Mouse (Mus musculus): Measurements from ENCODE around the gene Msx1.

DNA sequence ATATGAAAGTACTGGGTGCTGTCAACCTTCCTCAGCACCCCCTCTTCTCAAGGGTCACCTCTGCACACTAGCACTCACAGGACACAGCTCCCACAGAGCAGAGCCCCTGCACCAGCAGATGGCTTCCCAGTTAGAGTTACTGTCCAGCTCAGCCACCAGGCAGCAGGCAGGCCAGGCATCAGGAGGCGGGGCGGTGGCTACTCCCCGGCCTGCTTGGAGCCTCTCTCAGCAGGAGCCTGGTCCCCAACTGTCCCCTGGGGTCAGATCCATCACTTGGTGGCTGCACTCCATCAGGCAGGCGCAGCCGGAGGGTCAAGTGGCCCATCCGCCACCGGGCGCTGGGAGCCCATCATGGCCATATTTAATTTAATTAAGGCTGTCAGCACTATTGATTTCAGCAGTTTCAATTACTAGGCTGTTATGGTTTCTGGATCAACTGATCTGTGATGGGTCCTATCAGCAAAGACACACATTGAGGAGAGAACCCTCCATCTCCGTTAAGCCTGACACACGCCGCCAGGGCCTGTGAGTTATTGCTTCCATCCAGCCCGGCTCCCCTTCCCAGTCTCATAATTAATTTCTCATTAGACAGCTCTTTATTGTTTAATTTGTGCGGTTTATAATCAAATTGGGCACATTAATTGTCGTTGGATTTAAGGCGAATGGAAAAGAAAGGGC, 27.1 kb upstream of the Msx1 start:
- no peak for TF ChIP-seq CTCF (IDR thresholded peaks at IDR 0.05; ENCODE audit: extremely low read depth, insufficient read depth, insufficient read length, insufficient replicate concordance)
- no peak for TF ChIP-seq POLR2A (IDR thresholded peaks at IDR 0.05; ENCODE audit: low read depth, low read length)

Measured in spleen, adult 2 months (tissue).